Mouse (Mus musculus) heart, adult 2 months (tissue): ENCODE measurements around the gene Aggf1. TPM values are rescaled to one million over a fixed set of nuclear protein-coding genes. Genes with fewer than 3 reads are reported as not detected.

Source experiments
- DNase-seq, 2 experiments: peaks; one replicate each; pipeline ENCODE4 v3.0.0; 2021
- H3K27ac ChIP-seq: fragments of 200-600 bp; 2 replicates; pipeline ENCODE4 v1.8.1; 2022
- H3K27me3 ChIP-seq: fragments of 200-500 bp; 2 replicates; pipeline ENCODE4 v1.6.1; 2012; ENCODE audit warnings: mild to moderate bottlenecking, low read length, inconsistent platforms, mixed read lengths; ENCODE audit not compliant: control insufficient read depth, insufficient read depth
- H3K36me3 ChIP-seq: fragments of 200-500 bp; 2 replicates; pipeline ENCODE4 v1.6.1; 2012; ENCODE audit warnings: low read length, inconsistent platforms; ENCODE audit not compliant: control insufficient read depth, insufficient read depth
- H3K4me1 ChIP-seq: fragments of 200-500 bp; 2 replicates; pipeline ENCODE4 v1.6.1; 2011; ENCODE audit warnings: low read length; ENCODE audit not compliant: control insufficient read depth, insufficient read depth
- H3K4me3 ChIP-seq: fragments of 200-600 bp; 2 replicates; pipeline ENCODE4 v1.8.1; 2022
- H3K79me2 ChIP-seq: fragments of 200-500 bp; replicated peaks from 2 replicates; pipeline ENCODE4 v1.6.1; 2012; ENCODE audit warnings: mild to moderate bottlenecking, inconsistent platforms, low read length, moderate library complexity, mixed read lengths; ENCODE audit not compliant: control insufficient read depth, insufficient read depth
- H3K9ac ChIP-seq: fragments of 200-500 bp; 2 replicates; pipeline ENCODE4 v1.6.1; 2012; ENCODE audit warnings: low read depth, mild to moderate bottlenecking, control low read depth, inconsistent platforms, low read length, mixed read lengths
- CTCF ChIP-seq: fragments of 200-600 bp; IDR thresholded peaks from 2 replicates; pipeline ENCODE4 v1.8.1; 2022; ENCODE audit warnings: antibody characterized with exemption, mild to moderate bottlenecking, moderate library complexity
- EP300 ChIP-seq: fragments of 200-500 bp; IDR thresholded peaks from 2 replicates; pipeline ENCODE4 v1.6.1; 2011; ENCODE audit warnings: low read depth, low read length, control low read depth; ENCODE audit not compliant: insufficient read depth
- POLR2A ChIP-seq: fragments of 200-500 bp; IDR thresholded peaks from 2 replicates; pipeline ENCODE4 v1.6.1; 2011; ENCODE audit warnings: mild to moderate bottlenecking, low read depth, low read length, control low read depth; ENCODE audit not compliant: insufficient read depth
- WGBS: fragments of 180-500 bp; shearing (Covaris S2); methylation state at CpG from one replicate; pipeline ENCODE4 v1.1.7; 2018; 5-methylcytosine and 5-hydroxymethylcytosine counted together
- intact Hi-C: fragments of 180-260 bp; cut with DNase I; formaldehyde crosslinking; loops from one replicate; pipeline ENCODE4 v1.15.1; 2025
- polyA plus RNA-seq: library from polyadenylated mRNA; depleted of rRNA; stranded (reverse); fragments of >200 nt; gene quantifications from 2 replicates; pipeline ENCODE4 v1.2.3, GENCODE M21; 2012
- total RNA-seq, 2 experiments: library from RNA; stranded (reverse); gene quantifications; 2 replicates each; pipeline ENCODE4 v1.2.3; 2021

Gene Aggf1
- total and polyA plus RNA-seq, 3 experiments = 9.3 to 24.1 (median 21.8) TPM

DNA sequence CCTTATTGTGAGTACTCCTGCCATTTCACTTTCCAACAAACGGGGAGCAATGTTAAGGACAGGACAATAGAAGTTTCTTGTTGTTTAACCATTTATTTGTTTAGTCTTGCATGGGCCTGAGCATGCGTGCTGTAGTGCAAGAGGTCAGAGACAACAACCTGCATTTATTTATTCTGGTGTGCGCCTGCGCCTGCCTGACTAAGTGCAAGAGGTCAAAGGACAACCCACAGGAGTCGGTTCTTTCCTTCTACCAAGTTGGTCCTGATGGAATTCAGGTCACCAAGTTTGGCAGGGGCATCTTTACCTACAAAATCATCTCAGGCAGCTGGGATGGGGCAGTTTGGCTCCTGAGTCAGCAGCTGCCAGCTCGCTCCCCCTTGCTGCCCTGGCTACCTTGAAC lies 29.3 kb downstream of the Aggf1 start:
- intact Hi-C loops = loop anchor here (5.0 kb wide), 1 partner anchor 369 kb away; the partner anchor contains the start of gene Wdr41
- Histone ChIP-seq H3K79me2 (no peaks in the 10 kb centered on the region), H3K36me3 (no peaks in the 10 kb centered on the region), H3K27ac (no peak overlapping the region), H3K4me1 (no peaks in the 10 kb centered on the region; the same call in 1 of the 2 replicates), H3K4me3 (no peak overlapping the region), H3K27me3 (no peaks in the 10 kb centered on the region), H3K9ac (no peak overlapping the region)
- 82% methylated on average over 6 of the region's 6 CpGs for WGBS
- no peak for DNase-seq
- TF ChIP-seq CTCF = no peak
- no peak for TF ChIP-seq POLR2A
- TF ChIP-seq EP300 = no peak

GRCm38 (mm10) chr13:95343470-95343869 lies 31.7 kb downstream of the Aggf1 start:
- Histone ChIP-seq H3K79me2 (no peaks in the 10 kb centered on the region), H3K4me1 (no peaks in the 10 kb centered on the region; the same call in 1 of the 2 replicates), H3K27me3 (no peaks in the 10 kb centered on the region), H3K4me3 (no peak overlapping the region), H3K36me3 (no peaks in the 10 kb centered on the region), H3K9ac (no peak overlapping the region), H3K27ac (no peak overlapping the region)
- intact Hi-C loops = no loop called here
- WGBS = 85% methylated on average over 8 of the region's 8 CpGs
- DNase-seq = no peak
- TF ChIP-seq POLR2A (no peak), EP300 (no peak), CTCF (no peak)

DNA sequence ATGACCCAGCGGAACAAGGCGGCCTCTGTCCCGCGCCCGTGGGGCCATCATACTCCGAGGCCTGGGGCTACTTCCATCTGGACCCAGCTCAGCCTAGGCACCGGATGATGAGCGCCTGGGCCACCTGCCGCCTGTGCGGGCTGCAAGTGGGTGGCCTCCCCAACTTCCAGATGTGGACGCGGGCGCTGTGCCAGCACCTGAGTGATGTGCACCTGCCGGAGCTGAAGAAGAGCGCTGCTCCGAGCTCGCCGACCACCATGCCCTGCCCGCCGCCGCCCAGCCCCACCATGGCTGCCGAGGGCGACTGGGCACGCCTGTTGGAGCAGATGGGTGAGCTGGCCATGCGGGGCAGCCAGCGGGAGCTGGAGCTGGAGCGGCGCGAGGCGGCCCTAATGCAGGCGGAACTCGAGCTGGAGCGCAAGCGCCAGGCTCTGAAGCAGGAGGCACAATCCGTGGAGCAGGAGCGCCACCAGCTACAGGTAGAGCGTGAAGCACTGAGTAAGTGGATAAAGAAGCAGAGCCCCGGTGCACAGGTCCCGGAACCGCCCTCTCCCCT lies 39.0 kb downstream of the Aggf1 start:
- H3K4me1 ChIP-seq = peaks cover 2% of the 10 kb centered on the region
- no peak overlapping the region for H3K9ac ChIP-seq
- no peaks in the 10 kb centered on the region for H3K36me3 ChIP-seq
- no peak for DNase-seq
- WGBS = 87% methylated on average over 40 of the region's 40 CpGs
- H3K4me3 ChIP-seq = no peak overlapping the region
- peaks cover 7% of the 10 kb centered on the region for H3K79me2 ChIP-seq
- intact Hi-C loops = no loop called here
- H3K27me3 ChIP-seq = no peaks in the 10 kb centered on the region
- TF ChIP-seq POLR2A (no peak), EP300 (no peak), CTCF (no peak)
- H3K27ac ChIP-seq = no peak overlapping the region

- intact Hi-C loops = no loop called here
- no peaks in the 10 kb centered on the region for H3K27me3 ChIP-seq
- no peaks in the 10 kb centered on the region for H3K36me3 ChIP-seq
- H3K9ac ChIP-seq = no peak overlapping the region
- no peak overlapping the region for H3K27ac ChIP-seq
- no peak overlapping the region for H3K4me3 ChIP-seq
- DNase-seq = no peak
- WGBS = 74% methylated on average over 11 of the region's 11 CpGs
- peaks cover 9% of the 10 kb centered on the region for H3K79me2 ChIP-seq
- TF ChIP-seq CTCF (no peak), POLR2A (no peak), EP300 (no peak)
- peaks cover 2% of the 10 kb centered on the region for H3K4me1 ChIP-seq
Observed at GRCm38 (mm10) chr13:95332086-95332899, 42.9 kb downstream of the Aggf1 start.

GRCm38 (mm10) chr13:95330507-95330906 lies 44.6 kb downstream of the Aggf1 start:
- H3K79me2 ChIP-seq = peaks cover 6% of the 10 kb centered on the region; the same call in 1 of the 2 replicates
- no peak overlapping the region for H3K9ac ChIP-seq
- no peaks in the 10 kb centered on the region for H3K36me3 ChIP-seq
- TF ChIP-seq POLR2A = no peak
- no peak for DNase-seq
- intact Hi-C loops = no loop called here
- 66% methylated on average over 11 of the region's 11 CpGs for WGBS
- H3K4me1 ChIP-seq = peaks cover 5% of the 10 kb centered on the region
- H3K27me3 ChIP-seq = no peaks in the 10 kb centered on the region
- no peak overlapping the region for H3K27ac ChIP-seq
- no peak overlapping the region for H3K4me3 ChIP-seq

- peaks cover 5% of the 10 kb centered on the region for H3K4me1 ChIP-seq
Observed at GRCm38 (mm10) chr13:95328767-95329166, 46.4 kb downstream of the Aggf1 start.

More at GRCm38 (mm10) chr13:95328767-95329166, 46.4 kb downstream of the Aggf1 start:
- WGBS = 78% methylated on average over 11 of the region's 11 CpGs
- DNase-seq = no peak
- TF ChIP-seq EP300 (no peak), POLR2A (no peak), CTCF (no peak)
- Histone ChIP-seq H3K36me3 (no peaks in the 10 kb centered on the region), H3K9ac (no peak overlapping the region), H3K27me3 (no peaks in the 10 kb centered on the region), H3K27ac (no peak overlapping the region), H3K4me3 (no peak overlapping the region), H3K79me2 (peaks cover 8% of the 10 kb centered on the region)
- intact Hi-C loops = no loop called here
